Mouse (Mus musculus) right cerebral cortex, postnatal 14 days (tissue): ENCODE measurements around the gene Samd8.

Source experiments
- DNase-seq: peaks from one replicate; pipeline ENCODE4 v3.0.0; 2022

The Samd8 gene

DNA sequence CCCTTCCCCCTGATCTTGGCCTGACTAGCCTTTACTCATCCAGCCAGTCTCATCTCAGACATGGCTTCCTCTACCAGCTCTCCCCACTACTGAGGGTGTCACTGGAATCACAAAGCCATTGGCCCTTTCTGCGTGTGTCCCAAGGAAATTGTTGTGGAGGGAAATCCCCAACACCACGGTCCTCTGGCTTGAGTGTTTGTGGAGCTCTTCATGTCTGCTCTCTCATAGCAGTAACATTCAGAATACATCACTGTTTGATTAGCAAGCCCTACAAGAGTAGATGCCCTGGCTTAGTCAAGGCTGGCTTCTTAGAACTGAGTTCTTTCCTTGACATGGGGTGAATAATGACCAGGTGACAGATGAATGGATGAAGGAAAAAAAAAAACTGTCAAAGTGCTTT is 3.5 kb upstream of the Samd8 start:
- DNase-seq = no peak

DNA sequence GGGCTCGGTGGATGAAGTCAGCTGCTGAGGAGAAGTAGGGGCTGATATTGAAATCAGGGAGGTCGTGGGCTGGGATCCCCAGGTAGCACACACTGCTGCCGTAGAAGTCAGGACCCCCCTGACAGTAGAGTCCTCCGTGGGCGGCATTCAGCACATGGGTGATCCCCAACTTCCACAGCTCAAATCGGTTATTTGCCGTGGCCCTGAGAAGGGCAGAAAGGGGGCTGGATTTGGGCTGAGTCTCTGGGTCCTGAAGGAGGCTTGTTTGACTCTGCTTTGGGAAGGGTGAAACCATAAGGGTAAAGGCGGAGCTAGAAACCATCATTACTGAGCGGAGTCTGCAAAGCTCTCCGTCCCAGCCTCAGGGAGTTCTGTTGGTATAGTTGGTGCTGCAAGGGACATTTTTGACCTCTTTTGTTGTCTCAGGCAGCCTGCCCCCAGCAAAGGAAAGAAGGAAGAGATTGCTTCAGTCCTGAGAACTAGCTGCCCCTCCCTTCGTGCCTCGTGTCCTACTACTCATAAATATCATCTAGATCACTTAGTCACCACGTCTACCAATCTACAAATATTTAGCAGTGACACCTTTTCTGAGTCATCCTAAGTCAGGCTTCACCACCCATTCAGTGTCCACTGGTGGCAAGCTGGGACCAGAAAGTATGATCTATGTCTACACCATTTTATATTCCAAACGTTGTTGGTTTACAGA is 2.7 kb upstream of the Samd8 start:
- no peak for DNase-seq

DNA sequence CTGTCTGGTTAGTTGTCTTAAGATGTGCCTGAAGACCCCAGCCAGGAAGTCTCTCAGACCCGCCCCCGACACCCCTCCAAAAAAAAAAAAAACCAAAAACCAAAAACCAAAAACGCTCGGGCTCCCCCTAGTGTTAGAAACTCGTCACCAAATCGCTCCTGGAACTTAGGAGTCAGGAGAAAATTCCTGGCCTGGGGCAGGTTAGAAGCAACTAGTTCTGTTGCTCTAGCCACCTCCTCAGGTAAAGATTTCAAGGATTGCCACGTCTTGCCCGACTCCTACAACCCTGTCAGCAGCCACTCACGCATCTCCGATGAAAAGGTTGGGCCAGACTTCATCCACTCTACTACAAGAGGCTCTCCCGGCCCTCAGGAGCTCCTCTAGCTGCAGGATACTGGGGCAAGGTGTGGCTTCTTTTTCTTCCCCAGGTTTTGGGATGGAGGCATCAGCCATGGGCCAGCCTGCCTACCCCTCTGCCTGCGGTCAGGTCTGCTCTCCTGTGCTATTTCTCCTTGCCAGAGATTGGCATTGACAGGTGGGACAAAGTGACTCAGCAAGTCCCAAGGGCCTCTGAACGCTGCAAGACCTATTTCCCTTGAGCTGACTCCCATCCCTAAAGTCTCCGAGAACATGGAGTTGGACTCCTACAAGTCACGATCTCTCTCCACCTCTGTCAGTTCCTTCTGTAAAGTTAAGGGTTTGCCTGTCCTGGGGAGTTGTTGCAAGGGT is 2.0 kb upstream of the Samd8 start:
- DNase-seq = peak; percentile 69

DNA sequence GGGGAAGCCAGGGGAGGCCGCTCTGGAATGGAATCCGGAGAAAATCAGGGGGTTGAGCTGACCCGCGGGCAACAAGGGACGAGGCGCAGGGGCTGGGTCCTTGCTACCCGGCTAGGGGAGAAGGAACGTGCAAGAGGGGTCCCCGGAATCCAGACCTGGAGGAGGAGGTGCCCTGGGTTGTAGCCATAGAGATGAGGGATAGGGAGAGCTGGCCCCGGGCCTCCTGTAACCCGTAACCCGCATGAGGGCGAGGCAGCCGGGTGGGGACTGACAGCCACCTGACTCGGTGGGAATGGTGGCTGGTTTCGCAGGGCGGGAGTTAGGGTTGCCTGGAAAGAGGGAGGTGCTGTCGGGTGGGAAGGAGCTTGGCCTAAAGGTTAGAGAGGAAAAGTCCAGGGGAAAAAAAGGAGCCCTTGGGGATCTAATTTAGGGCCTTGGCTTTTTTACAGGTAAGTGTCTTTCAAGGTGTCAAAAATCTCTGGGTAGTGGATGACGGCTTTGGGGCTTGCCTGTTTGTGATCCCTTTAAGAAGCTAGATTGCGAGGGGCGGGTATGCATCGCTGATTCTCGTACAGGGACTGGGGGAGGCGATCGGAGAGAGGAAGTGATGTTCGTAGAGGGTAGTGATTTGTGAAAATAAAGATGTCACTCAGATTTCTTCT is 681 bp downstream of the Samd8 start, which contains the start of gene Dusp13:
Gene Dusp13 (minus strand): TSS at position 301 of the 662 bp plus-strand sequence.
- peak; percentile 66 for DNase-seq

DNA sequence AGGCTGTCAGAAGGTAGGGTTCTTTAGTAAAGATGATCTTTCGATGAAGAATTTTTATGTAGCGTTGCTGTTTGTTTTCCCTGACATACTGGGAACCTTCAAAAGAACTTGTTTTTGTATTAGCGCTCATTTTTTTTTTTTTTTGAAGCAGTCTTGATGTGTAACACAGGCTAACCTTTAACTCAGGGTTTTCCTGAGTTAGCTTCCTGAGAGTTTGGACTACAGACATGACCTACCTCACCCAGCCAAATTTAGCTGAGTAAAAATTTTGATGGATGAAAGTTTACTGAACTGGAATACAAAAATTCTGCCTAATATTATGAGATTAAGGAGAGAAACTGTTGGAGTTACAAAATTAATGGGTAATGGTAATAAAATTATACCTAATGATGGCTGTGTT is 2.1 kb downstream of the Samd8 start:
- no peak for DNase-seq

DNA sequence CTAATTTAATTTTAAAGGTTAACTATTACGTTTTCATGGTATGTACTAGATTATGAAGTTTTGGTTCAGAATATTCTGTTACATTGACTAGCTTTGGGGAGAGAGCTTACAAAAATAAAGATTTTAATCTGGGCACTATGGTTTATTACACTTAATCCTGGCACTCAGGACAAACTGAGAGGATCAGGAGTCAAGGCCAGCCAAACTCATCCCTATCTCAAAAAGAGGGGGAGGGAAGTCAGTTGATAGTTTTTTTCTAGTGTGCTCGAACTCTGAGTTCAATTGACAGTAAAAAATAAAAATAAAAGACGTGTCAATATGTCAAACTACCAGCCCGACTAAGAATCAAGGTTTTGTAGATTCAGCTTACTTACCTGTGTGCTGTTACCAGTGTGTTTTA is 3.0 kb downstream of the Samd8 start:
- DNase-seq = no peak

DNA sequence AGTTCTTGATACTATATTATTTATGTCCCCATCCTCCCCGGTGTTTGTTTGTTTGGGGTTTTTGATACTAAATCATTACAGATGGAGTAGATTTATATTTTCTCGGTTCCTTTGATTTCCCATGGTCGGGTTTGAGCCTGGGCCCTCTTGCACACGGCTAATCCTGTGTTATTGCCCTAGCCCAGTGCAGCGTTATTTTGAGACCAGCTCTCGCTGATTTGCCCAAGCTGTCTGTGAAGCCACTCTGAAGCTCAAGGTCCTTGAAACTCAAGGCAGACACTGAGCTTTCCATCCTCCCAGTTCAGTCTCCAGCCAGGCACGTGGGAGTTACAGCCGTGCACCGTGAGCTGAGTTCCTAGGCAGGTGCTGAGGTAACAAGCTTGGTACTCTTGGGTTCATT is 11.2 kb downstream of the Samd8 start:
- DNase-seq = no peak

DNA sequence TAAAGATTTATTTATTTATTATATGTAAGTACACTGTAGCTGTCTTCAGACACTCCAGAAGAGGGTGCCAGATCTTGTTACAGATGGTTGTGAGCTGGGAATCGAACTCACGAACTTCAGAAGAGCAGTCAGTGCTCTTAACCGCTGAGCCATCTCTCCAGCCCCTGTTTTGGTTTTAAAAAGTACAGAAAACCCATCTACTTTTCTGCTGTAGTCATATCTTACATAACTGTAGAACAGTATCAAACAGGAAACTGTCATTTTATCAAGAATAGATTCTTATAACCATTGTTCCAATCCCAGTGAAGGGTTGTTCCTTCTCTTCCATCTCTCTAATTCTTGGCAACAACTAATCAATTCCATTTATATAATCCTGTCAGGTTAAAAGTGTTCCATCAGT is 13.4 kb downstream of the Samd8 start:
- no peak for DNase-seq

DNA sequence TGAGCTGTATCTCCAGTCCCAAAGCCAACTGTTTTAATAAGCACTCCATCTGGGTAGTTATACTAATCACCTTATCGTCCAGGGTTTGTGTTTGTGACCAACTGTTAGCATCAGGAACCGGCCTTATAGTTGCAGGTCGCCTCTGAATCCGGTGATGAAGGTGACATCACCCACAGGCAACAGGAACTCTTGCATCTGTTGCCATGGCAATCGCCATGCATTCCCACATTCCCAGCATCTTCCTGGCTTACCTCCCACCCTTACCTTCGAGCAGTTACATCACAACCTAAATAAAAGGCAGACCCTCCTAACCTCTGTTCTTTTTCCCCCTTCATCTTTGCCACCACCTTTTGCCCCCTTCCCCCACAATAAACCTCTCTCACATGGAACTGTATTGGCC is 14.3 kb downstream of the Samd8 start:
- no peak for DNase-seq

DNA sequence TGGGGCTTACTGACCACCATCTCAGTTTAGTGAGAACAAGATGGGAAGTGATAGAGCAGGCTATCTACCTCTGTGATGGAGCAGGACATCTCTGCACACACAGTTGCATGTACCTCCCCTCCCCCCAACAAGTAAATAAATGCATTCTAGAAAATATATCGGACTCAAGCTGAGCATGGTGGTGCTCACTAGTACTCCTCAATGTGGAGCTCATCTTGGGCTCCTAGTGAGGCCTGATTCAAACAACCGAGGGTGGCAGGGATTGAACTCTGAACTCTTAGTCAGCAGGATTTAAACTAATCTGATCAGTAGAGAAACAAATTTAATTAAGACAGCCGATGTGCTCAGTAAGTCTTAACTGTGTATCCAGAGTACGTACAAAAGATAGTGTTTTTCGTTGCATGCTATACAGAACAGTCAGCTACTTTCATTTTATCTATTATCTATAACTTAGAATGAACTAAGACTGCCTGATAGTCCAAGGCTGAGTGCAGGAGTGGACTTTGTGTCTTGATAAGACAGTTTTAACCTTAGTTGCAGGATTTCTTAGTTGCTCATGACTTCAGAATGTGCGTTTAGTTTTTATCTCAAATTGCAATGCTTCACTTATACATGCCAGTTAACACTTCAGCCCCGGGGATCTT is 15.5 kb downstream of the Samd8 start:
- DNase-seq = no peak

DNA sequence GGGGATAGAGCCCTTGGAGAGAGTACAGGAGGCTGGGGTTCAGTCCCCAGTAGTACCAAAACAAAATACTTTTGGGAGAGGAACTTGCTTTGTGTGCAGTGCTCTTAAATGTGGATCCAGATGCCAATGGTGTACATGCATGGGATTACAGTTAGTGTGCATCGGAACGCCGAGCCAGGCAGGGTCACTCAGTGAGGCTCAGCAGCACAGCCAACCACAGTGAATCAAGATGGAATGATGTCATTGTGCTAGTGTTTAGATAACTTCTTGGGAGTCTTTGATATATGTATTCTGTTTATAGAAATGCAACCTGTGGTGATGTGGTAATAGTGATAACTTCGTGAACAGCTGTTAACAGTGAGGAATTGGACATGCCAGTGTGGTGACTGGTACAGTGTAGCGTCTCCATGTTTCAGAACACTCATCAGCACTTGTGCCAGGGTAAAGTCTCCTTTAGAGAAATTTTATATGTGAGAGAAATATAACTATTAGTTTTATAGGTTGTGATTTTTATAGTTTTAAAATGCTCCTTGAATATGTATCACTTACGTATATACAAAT is 16.1 kb downstream of the Samd8 start:
- no peak for DNase-seq

DNA sequence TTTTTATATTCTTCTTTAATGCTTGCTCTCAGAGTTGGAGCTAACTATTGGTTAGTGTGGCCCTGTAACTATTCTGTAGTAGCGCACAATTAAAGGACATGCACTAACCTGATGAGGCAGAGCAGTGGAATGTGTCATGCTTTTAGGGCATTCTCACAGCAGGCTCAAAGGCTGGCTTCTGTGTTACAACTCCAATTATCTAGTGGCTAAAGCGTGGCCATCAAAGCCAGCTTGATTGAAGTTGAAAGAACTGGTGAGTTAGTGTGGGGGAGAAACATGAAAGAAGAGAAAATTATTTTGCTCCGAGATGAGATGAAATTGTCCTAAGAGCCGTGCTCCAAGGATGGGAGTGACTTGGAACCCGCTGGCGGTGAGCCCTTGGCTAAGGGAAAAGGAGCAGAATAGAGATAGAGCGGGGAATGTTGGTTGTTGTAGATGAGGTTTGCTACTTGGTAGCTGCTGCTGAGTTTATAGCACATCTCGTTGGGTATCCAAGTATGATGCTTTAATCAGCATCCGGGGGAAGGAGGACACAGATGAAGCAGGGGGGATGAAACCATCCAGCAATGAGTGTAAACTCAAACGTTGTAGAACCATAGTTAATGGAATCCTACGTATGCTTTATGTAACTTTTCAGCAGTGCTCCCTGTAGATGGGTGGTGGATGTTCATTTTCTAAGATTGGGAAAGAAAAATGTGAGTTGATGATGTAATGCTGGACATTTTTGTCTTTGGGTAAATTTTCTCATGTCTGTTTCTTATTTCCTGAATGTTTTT is 22.4 kb downstream of the Samd8 start:
- no peak for DNase-seq

DNA sequence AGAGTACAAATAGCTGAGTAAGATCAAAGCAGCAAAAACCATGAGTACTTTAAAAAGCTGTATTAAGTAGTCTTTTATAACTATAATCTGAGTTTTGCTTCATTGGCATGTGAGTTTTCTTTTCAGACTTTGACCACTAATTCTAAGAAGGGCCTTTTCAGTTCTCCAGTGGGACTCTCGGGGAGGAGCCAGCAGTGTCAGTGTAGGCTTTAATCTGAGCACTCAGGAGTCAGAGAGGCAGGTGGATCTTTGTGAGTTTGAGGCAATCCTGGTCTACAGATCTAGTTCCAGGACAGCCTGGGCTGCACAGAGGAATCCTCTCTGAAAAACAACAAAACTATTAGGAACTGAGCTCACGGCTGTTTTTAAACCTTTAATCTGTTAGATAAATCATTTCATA is 23.6 kb downstream of the Samd8 start:
- DNase-seq = no peak

DNA sequence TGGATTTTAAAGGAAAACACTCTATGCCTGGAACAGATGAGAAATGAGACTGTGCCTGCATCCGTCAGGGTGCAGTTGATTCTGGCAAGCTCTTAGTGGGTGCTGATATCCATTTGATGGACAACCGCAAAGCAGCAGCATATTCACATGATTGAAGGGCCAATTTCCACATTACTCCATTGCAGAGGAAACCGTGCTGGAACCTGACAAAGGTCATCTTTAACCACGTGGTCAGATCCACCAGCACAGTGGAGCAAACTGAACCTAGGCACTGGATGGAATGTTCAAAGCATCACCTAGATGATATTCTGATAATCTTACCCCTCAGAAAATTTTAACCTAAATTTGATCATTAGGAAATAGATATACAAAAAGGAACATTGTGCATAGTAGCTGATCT is 25.9 kb downstream of the Samd8 start:
- DNase-seq = no peak

DNA sequence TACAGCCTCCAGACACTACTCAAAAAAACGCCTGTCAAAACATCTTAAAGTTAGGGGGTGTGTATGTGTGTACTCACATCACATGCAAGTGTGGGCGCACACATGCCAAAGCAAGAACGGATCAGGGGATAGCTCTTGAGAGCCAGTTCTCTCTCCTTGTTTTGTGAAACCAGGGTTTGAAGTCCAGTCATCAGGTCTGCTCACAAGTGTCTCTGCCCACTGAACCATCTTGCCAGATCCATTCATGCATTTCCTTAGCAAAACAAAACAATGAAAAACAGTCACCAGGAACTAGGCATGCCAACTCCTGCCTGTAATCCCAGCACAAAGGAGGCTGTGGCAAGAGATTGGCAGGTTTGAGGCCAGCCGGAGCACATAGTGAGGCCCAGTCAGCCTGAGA is 36.2 kb downstream of the Samd8 start:
- DNase-seq = no peak

DNA sequence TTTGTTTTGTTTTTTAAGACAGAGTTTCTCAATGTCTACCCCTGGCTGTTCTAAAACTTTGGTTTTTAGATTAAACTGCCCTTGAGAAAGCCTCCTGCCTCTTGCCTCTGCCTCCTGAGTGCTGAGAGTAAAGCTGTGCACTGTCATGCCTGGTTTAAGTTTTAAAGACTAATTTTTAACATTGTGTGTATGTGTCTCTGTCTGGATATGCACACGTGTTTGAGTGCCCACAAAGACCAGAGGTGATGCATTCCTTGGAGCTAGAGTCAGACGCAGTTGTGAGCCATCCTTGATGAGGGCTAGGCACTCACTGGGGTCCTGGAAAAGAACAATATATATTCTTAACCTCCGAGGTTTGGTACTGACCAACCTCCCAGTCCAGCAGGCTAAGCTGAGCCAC is 37.0 kb downstream of the Samd8 start:
- DNase-seq = no peak

DNA sequence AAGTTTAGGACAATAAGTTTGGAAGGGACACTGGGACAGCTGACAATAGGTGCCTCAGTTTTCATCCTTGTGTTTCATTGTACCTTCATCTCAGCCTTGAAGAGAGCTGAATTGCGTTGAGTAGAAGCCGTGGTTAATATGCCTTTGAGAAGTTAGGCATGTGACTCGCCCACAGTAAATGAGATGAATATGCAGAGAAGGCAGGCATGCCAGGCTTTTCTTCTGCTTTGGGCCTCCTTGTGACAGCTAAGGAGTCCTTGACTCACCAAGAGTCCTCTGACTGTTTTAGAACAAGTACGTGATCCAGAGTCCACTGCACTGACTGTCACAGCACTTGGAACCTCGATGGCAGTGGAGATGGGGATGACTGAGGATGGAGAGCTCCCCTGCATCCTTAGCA is 37.8 kb downstream of the Samd8 start:
- DNase-seq = no peak

DNA sequence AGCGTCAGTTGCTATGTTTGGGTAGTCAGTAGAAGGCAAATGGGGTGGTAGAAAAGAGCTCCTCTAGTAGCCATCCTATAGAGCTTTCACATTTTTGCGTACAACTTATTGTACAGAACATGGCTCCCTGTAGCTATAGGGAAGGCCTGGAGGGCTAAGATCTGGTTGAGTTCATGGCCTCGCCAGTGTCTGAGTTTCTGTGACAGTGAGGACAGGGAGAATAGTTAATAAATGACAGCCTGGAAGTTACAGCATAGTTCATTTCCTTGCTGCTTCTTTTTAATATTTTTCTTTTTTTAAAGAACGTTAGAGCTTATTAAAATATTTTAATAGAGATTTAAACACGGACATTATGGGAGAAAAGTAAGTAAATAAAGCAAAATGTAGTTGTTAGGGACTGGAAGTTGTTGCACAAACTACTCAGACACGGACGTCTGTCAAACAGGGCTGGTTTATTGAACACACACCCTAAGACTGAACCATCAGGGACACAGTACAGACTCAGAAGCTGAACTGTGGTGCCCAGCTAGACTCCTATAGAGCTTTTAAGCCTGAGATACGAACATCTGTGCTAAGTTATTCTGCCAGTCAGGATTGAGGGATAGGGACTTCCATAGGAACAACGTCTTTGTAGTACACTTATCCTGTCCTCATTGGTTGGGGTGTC is 40.4 kb downstream of the Samd8 start:
- no peak for DNase-seq

DNA sequence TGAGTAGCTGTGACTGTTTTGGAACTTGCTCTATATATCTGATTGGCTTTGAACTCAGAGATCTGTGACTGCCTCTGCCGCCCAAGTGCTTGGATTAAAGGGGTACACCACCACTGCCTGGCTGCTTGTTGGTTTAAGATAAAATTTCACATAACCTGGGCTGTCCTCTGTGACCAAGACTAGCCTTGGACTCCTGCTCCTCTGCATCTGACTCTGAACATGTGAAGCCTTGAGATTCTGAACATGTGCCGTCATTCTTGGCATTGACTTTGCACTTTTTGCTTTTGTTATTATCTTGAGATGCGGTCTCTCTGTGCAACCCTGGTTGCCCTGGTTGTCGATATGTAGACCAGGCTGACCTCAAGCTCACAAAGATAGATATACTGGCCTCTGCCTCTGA is 41.4 kb downstream of the Samd8 start:
- no peak for DNase-seq

DNA sequence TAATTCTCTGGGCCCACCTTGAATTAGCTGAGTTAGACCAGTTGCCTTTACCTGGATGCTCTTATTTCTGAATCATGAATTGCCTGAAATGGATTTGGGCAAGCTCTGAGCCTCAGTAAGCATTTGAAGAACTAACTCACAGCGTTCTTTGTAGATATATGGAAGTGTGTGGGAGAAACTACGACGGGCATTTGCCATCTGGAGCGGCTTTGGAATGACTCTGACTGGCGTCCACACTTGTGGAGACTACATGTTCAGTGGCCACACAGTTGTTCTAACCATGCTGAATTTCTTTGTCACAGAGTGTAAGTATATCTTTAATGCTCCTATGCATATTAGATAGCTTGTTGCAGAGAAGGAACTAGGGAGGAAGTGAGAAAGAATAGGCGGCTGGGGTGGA is 41.9 kb downstream of the Samd8 start:
- DNase-seq = no peak

DNA sequence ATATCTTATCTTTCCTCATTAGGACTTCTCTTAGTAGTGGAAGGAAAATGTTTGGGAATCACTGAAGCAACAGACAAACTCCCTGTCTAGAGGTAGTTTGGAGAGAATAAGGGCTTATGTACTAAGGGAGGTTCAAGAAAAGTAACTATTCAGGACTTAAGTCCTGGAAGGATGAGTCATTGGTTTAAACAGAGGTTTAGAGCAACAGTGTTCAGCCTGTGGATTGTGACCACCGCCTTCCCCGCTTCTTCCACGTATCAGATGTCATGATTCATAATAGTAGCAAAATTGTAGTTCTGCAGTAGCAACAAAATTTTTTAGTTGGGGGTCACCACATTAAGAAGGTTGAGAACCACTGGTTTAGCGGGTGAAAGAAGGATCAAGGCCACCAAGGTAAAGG is 50.3 kb downstream of the Samd8 start:
- no peak for DNase-seq

DNA sequence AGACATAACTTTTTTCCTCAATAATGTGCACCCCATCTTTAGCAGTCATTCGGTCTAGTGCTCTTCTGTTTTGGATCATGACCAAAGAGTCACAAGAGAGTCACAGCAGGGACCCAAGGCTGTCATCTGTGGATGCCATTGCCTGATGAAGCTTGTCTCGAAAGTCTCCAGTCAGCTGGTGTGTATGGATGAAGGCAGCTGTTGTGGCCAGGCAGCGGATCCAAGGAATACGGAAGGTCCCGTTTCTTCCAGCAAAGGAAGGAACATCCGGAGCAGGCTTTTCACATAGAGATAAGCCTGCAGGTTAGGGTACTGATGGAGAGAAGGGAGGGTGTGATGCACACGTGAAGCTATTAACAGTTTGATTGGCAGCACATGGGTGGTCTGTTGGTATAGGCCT is 51.3 kb downstream of the Samd8 start:
- DNase-seq = no peak
